Mouse (Mus musculus) G1E (cell line): ENCODE results near the gene Fam227b.

Source experiments
- CTCF ChIP-seq: IDR thresholded peaks from 2 replicates; pipeline ENCODE4 v1.5.1; 2012; ENCODE audit warnings: low read depth, low read length, inconsistent platforms, mixed read lengths
- GATA1 ChIP-seq: IDR thresholded peaks from 2 replicates; pipeline ENCODE4 v1.6.1; 2012; ENCODE audit warnings: borderline replicate concordance, low read length, inconsistent platforms, mixed read lengths
- GATA2 ChIP-seq: IDR thresholded peaks from 2 replicates; pipeline ENCODE4 v1.6.1; 2012; ENCODE audit warnings: low read depth, low read length, inconsistent platforms, borderline replicate concordance
- POLR2AphosphoS5 ChIP-seq: IDR thresholded peaks from 2 replicates; pipeline ENCODE4 v1.6.1; 2012; ENCODE audit warnings: low read depth, low read length, inconsistent platforms; ENCODE audit not compliant: insufficient replicate concordance
- TAL1 ChIP-seq: conservative IDR thresholded peaks from 2 replicates; pipeline ENCODE4 v1.6.1; 2012; ENCODE audit warnings: low read depth, low read length, inconsistent platforms, mixed read lengths

- no peak for TF ChIP-seq GATA1
- TF ChIP-seq CTCF = no peak
- no peak for TF ChIP-seq POLR2AphosphoS5
- TF ChIP-seq GATA2 = no peak
- no peak for TF ChIP-seq TAL1
Observed at GRCm38 (mm10) chr2:126015763-126016473, 135.9 kb downstream of the Fam227b start.
